Mouse (Mus musculus) kidney, postnatal 4 days (tissue): ENCODE data around the gene Plxna2.

Experiments
- DNase-seq, 2 experiments: peaks; one replicate each; pipeline ENCODE4 v3.0.0; 2021; ENCODE audit warnings: mixed read lengths in 2 of 2

Plxna2 gene

GRCm38 (mm10) chr1:194665715-194666114 lies 47.7 kb downstream of the Plxna2 start:
- DNase-seq = no peak

GRCm38 (mm10) chr1:194671783-194672524 lies 53.9 kb downstream of the Plxna2 start:
- no peak for DNase-seq

GRCm38 (mm10) chr1:194672525-194672894 lies 54.5 kb downstream of the Plxna2 start:
- DNase-seq = no peak

GRCm38 (mm10) chr1:194673229-194673628 lies 55.2 kb downstream of the Plxna2 start:
- DNase-seq = no peak

GRCm38 (mm10) chr1:194675106-194675890 lies 57.3 kb downstream of the Plxna2 start:
- no peak for DNase-seq

- no peak for DNase-seq
Measured at GRCm38 (mm10) chr1:194675891-194676200, 57.8 kb downstream of the Plxna2 start.

- peak in 1 of 2 experiments; percentile 16 for DNase-seq
Measured at GRCm38 (mm10) chr1:194677878-194678277, 59.9 kb downstream of the Plxna2 start.

GRCm38 (mm10) chr1:194679147-194679546 lies 61.1 kb downstream of the Plxna2 start:
- no peak for DNase-seq

GRCm38 (mm10) chr1:194680136-194680535 lies 62.1 kb downstream of the Plxna2 start:
- no peak for DNase-seq

GRCm38 (mm10) chr1:194682021-194682420 lies 64.0 kb downstream of the Plxna2 start:
- DNase-seq = no peak

GRCm38 (mm10) chr1:194683132-194683531 lies 65.1 kb downstream of the Plxna2 start:
- no peak for DNase-seq

- no peak for DNase-seq
Measured at GRCm38 (mm10) chr1:194685896-194686295, 67.9 kb downstream of the Plxna2 start.

- DNase-seq = no peak
Measured at GRCm38 (mm10) chr1:194687746-194688145, 69.7 kb downstream of the Plxna2 start.

GRCm38 (mm10) chr1:194688161-194688560 lies 70.1 kb downstream of the Plxna2 start:
- no peak for DNase-seq

- DNase-seq = no peak
Measured at GRCm38 (mm10) chr1:194693063-194693462, 75.0 kb downstream of the Plxna2 start.

- DNase-seq = no peak
Measured at GRCm38 (mm10) chr1:194693488-194693887, 75.5 kb downstream of the Plxna2 start.

GRCm38 (mm10) chr1:194694805-194695204 lies 76.8 kb downstream of the Plxna2 start:
- no peak for DNase-seq

- no peak for DNase-seq
Measured at GRCm38 (mm10) chr1:194697439-194697838, 79.4 kb downstream of the Plxna2 start.

GRCm38 (mm10) chr1:194699321-194699720 lies 81.3 kb downstream of the Plxna2 start:
- DNase-seq = no peak

- DNase-seq = peak; percentile 35 to 49
Measured at GRCm38 (mm10) chr1:194703235-194703634, 85.2 kb downstream of the Plxna2 start.

- peak; percentile 31 to 38 for DNase-seq
Measured at GRCm38 (mm10) chr1:194704171-194704855, 86.3 kb downstream of the Plxna2 start.

GRCm38 (mm10) chr1:194706566-194706965 lies 88.5 kb downstream of the Plxna2 start:
- DNase-seq = no peak

- peak in 1 of 2 experiments; percentile 11 for DNase-seq
Measured at GRCm38 (mm10) chr1:194712373-194712772, 94.4 kb downstream of the Plxna2 start.
